Mouse (Mus musculus): ENCODE results near the gene Slc25a4.

GRCm38 (mm10) chr8:46180136-46180535 lies 30.9 kb downstream of the Slc25a4 start:
- no peak for TF ChIP-seq CTCF (IDR thresholded peaks at IDR 0.05; ENCODE audit: insufficient read depth, low read length)
- TF ChIP-seq POLR2A (IDR thresholded peaks at IDR 0.05; ENCODE audit: borderline replicate concordance, extremely low read depth, low read depth, low read length) = no peak
